Mouse (Mus musculus) gastrocnemius, postnatal 14 days (tissue): ENCODE data around the gene Zfp709. TPM values are rescaled to one million over a fixed set of nuclear protein-coding genes. Genes with fewer than 3 reads are reported as not detected.
"Not testable (repeated sequence)": the region's sequence is repeated elsewhere in the genome, so short reads cannot be mapped to it uniquely, and the experiment has no call there.

Source experiments
- DNase-seq: peaks from one replicate; pipeline ENCODE4 v3.0.0; 2021; ENCODE audit warnings: mixed read lengths
- intact Hi-C: fragments of 180-260 bp; cut with DNase I; formaldehyde crosslinking; loops from one replicate; pipeline ENCODE4 v1.15.1; 2025; ENCODE audit warnings: low total_unique reads
- total RNA-seq, 2 experiments: library from RNA; stranded (reverse); gene quantifications; 2 replicates each; pipeline ENCODE4 v1.2.3; 2021

The Zfp709 gene
- total RNA-seq, 2 experiments from 2014 or later: 2.7 to 3.1 TPM

- intact Hi-C loops: no loop called here
These were observed 30.5 kb downstream of the Zfp709 start for GRCm38 (mm10) chr8:71912286-71912685.

GRCm38 (mm10) chr8:71922567-71923401, 41.0 kb downstream of the Zfp709 start:
- intact Hi-C loops: no loop called here

More at GRCm38 (mm10) chr8:71912286-71912685, 30.5 kb downstream of the Zfp709 start:
- no peak for DNase-seq

DNA sequence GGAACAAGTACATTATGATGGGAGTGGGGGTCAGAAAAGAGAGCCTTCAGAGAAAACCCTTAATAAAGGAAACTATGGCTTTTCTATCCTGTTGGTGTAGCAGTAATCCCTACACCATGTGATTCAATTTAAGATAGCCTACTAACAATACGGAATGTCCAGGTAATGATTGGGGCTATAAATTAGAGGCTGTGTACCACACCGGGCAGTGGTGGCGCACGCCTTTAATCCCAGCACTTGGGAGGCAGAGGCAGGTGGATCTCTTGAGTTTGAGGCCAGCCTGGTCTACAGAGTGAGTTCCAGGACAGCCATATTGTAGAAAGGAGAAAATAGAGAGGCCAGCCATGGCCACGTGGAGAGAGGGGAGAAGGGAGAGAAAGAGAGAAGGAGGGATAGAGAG, 44.0 kb downstream of the Zfp709 start:
- no peak for DNase-seq
- intact Hi-C loops: no loop called here

More at GRCm38 (mm10) chr8:71922567-71923401, 41.0 kb downstream of the Zfp709 start:
- peak; percentile 94 for DNase-seq

GRCm38 (mm10) chr8:71926551-71926950, 44.7 kb downstream of the Zfp709 start:
- intact Hi-C loops: no loop called here
- DNase-seq: no peak

GRCm38 (mm10) chr8:71927779-71928178, 46.0 kb downstream of the Zfp709 start:
- no peak for DNase-seq
- intact Hi-C loops: no loop called here

GRCm38 (mm10) chr8:71938037-71938436, 56.2 kb downstream of the Zfp709 start:
- intact Hi-C loops, DNase-seq: not testable (repeated sequence)

- intact Hi-C loops: no loop called here
- DNase-seq: no peak
These were observed 58.7 kb downstream of the Zfp709 start for GRCm38 (mm10) chr8:71940293-71941208.

GRCm38 (mm10) chr8:71941776-71942175, 60.0 kb downstream of the Zfp709 start:
- DNase-seq: no peak
- intact Hi-C loops: no loop called here

Other genes with a start within 250 kb of the Zfp709 start
- gene Unc13a, start 210.3 kb upstream of the Zfp709 start, total RNA-seq: under 1 TPM; 0.18 to 0.20 TPM
- 1 to 10 TPM; 2.6 to 2.8 TPM for gene Jak3, start 205.7 kb upstream of the Zfp709 start, total RNA-seq
- 1 to 10 TPM; 1.1 to 1.5 TPM for gene Insl3, start 192.8 kb upstream of the Zfp709 start, total RNA-seq
- gene B3gnt3, start 180.2 kb upstream of the Zfp709 start, total RNA-seq: 1 to 10 TPM; 5.2 to 5.5 TPM
- gene Fcho1, start 156.3 kb upstream of the Zfp709 start, total RNA-seq: under 1 TPM; 0.39 to 0.53 TPM
- 1 to 10 TPM; 1.5 to 2.5 TPM for gene Zfp882, start 26.6 kb downstream of the Zfp709 start, total RNA-seq
- gene Zfp617, start 26.6 kb downstream of the Zfp709 start, total RNA-seq: 10 to 100 TPM; 17.9 to 18.4 TPM
- gene Zfp961, start 69.0 kb downstream of the Zfp709 start, total RNA-seq: 1 to 10 TPM; 2.9 to 3.3 TPM
- gene Cyp4f18, start 127.6 kb downstream of the Zfp709 start, total RNA-seq: under 1 TPM in 1 of 2 experiments, not detected in 1; 0.31 TPM
- gene Olfr372, start 159.2 kb downstream of the Zfp709 start, total RNA-seq: not detected
- not detected for gene Olfr373, start 201.2 kb downstream of the Zfp709 start, total RNA-seq
- not detected for gene Olfr374, start 225.0 kb downstream of the Zfp709 start, total RNA-seq